Mouse (Mus musculus): ENCODE measurements around the gene Psmd5.

Gene Psmd5

DNA sequence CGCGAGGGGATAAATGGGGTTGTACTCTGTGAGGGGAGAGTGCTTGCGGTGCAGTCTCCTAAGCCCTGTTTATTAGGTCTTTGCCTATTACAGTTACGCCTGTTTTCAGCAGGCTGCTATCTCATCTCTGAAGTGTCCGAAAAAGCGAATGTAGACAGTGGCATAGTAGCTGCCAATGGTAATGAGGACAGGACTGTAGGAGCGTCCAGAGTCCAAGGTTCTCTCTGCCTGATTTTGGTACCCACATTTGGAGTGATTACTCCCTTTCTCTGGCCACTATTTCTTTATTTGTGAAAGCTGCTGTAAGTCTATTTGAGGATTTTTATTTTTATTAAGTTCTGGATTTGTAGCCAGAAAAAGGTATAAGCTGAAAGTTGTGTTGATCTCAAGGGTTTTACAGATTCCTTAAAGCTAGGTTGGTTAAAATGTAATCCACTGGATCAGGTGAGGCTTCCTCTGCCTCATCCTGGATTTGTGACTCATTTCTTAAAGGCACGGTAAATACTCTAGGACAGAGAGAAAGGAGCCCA lies at the start of gene Psmd5:
Psmd5 (minus strand) TSS at position 153 of the 530 bp plus-strand sequence.
- DNase-seq: no peak

DNA sequence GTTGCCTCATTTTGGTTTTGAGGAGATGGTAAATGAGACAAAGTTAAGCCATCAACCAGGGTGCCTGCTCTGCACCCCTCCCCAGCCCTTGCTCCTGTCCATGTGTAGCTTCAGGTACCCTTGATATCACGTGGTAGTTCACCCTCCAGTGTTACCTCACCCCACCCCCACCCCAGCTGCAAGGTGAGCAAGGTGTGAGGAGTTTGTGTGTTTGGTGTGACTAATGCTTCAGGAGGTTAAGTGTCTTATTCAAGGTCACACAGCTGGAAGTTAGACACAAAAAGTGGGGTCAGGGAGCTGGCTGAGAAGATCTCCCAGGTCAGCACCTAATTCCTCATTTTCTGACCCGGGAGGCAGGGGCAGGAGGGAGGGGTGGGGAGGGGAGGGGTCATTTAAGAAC lies 48.0 kb upstream of the Psmd5 start:
- DNase-seq: no peak

DNA sequence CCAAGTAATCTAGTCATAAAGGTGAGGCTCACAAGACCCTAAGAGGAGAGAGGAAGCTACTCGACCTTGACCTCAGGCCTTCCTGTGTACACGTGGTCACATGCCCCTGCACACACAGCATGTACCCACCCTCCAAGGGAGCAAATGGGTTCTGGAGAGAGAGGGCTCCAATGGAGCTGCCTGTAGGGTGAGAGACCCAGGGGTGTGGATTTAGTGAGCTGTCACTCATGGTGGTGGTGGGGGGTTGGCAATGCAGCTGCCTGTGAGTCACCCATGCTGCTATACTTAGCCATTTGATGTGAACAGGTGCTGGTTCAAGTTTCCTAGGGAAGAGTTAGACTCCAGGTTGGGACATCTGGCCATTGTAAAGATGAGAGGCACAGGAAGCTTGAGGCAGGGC lies 45.4 kb upstream of the Psmd5 start:
- no peak for DNase-seq

DNA sequence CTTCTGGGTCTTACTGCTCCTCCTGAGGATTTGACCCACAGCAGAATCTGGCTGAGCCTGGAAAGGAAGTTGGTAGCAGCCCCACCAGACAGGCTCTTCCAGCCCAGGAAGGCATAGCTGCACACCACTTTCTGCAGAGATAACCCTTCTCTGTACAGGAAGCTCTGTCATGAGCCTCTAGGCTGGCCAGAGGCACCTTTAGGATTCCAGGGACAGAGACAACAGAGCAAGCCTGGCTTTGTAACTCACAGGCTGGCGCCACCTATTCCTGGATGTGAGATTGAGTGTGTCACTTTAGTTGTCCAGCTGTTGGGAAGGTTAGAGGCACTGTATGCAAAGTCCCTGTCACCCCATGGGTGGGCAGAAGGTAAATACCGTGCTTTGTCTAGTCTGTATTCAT lies 40.3 kb upstream of the Psmd5 start:
- DNase-seq: no peak

DNA sequence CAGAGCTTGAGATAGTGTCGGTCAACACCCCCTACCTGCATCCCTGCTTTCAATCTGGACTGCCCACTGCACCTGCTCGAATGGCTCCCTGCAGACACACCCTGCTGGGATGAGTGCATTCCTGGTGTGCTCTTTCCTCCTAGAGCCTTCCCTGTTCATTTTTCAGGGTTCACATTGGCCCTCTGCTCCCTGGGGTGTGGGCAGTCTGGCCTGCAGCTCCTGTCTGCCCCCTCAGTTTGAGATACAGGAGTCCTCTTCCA lies 40.0 kb upstream of the Psmd5 start:
- DNase-seq: no peak

DNA sequence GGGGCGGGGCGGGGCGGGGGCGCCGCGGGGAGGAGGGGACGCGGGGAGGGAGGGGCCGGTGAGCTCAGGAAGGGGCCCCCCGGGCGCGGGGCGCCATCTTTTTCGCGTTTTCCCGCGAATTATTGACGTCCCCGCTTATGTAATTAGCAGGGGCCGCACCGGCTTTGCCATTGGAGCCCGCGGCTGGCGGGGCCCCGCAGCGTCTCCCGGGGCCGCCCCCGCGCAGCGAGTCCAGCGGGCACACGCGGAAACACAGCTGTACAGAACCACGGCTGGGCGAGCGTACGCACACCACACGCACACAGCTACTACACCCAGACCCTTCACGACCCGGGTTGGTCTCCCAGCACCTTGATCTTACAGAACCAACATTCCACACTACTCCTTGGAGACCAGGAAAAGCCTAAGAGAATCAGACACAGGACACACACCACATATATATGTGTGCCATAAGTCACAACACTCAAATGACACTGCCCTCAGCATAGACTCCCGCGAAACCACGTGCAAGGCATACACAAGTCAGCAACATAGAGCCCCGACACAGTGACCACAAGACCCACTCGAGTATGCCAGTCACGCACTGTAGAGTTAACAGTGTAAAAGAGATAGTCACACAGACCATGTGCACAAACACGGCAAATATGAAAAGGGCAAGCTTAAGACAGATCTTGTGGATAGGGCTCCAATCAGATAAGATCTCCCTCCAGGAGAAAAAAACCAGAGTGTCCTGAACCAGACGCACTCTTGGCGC lies 39.5 kb upstream of the Psmd5 start:
- no peak for DNase-seq

DNA sequence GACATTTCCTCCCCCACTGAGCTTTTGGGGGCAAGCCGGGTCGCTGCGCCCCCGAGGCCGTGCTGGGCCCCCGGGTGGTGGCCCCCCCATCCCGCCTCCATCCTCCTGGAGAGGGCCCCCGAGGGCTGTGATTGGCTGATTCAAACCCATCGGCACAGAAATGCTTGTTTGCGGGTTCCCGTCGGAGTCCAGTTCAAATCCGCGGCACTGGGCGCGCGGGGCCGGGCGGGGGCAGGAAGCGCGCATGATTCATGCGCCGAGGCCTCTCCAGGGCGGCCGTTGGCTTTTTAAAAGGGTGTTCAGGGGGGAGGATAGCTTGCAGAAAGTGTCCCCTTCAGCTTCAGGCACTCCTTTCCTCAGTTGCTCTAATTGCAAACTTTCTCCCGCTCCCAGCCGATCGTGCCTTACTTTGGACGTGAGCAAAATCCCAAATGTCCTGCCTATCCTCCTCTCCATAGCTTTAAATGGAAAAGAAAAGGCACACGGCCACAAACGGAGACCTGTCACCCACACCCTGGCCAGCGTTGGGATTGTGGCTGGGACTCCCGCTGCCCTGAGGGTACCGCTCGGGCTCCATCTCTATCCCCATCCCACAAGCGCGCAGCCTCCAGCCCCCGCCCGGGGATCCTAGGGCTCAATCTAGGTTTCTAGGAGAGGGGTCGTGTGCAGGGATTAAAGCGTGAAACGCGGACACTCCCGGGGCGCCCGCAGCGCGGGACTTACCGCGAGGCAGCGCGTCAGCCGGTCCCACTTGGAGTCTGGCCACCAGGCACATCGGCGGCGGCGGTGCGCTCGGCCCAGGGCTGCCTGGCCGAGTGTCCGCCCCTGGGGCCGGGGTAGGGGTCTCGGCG lies 38.7 kb upstream of the Psmd5 start, which contains the start of gene Phf19:
Phf19 (minus strand) TSS at position 809 of the 851 bp plus-strand sequence.
- no peak for DNase-seq

DNA sequence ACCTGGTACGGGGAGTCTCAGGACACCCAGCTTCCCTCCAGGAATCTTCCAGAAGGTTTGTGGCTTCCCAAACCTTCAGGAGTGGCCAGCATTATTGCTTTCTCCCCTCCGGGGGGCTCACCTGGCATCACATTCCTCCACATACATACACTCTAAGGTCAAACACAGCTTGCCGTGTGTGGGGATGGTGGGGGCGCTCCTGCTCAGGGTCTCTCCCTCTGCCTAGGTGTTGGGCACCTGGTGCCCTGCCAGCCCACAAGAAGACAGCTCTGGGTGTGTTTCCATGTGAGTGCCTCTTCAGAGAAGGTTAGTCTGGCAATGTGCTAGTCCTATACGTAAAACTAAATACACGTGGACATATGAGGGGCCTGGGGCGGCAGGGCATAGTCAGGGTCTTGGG lies 37.8 kb upstream of the Psmd5 start:
- DNase-seq: no peak

DNA sequence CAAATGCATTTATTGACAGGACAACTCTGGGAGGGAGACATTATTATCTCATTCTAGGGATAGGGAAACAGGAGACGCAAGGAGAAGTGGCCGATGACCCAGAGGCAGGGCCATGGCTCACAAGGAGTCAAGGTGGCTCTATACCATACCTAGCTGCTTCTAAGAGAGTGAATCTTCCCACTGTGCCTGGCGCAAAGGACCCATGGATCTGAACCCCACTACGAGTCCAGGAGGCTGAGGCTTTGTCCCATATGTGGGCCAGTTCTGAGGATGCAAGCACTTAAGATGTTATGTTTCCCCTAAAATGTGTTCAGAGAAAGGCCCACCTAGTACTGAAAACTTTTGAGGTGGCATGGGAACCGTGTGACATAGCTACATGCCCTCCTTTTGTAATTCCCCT lies 37.1 kb upstream of the Psmd5 start:
- DNase-seq: no peak

DNA sequence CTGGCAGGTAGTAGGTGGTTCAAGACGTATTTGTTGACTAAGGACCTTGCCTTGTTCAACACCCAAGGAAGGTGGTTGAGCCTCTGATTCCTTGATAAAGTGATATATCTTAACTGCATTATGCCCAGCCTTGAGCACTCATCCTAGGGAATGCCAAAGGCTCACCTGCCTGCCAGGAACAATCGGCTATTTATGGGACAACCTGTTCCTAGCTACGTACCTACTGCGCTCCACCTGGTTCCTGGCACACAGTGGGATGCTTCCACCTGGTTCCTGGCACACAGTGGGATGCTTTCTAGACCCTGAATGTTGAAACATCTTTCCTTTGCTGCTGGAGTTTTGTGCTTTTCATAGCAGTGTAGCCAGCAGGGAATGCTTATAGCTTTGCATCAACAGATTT lies 35.0 kb upstream of the Psmd5 start:
- no peak for DNase-seq

DNA sequence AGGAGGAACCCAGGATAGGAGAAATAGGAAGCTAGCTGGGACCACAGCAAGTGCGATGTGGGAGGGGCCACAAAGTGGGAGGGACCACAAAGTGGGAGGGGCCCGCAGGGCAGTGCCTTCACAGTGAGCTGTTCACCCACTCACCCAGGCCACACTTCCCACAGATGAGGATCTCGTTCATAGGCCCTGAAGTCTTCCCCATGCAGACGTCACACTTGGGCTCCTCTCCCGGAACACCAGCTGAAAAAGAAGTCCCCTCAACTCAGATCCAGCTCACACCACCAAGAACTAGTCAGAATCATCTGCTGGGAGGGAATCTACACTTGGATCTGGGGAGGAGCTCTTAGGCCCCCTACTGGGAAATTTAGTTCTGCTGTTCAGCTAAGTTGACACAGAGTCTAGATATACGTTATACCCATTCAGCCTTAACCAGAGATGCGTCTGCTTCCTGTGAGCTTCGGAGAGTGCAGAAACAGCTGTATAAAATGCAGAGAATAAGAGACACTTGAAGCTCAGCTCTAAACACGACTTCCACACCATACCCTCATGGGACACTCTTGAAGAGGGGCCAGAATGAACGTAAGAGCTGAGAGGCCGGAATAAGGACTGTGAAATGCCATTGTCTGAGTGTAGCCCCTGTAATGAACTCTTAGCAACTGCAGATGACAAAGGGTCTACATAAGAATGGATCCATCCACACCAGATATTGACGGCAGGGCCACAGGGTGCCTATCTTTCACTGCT lies 32.3 kb upstream of the Psmd5 start:
- no peak for DNase-seq

DNA sequence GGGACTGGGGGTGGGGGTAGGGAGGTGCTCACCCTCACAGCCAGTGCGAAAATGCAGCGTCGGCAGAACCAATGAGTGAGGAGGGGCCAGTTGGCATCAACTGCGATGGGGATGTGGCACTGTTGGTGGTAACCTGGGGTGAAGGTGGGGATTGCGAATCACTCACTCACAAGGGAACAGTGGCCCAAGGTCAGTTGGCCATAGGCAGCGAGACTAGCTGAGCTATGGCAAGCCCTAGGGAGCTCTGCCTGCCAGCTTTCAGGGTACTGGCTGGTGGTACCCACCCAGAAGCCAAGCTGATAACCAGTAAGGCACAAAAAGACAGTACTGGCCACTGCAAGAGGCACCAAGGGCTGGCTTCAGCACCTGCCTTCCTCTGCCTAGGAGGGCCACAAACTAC lies 31.7 kb upstream of the Psmd5 start:
- DNase-seq: no peak

DNA sequence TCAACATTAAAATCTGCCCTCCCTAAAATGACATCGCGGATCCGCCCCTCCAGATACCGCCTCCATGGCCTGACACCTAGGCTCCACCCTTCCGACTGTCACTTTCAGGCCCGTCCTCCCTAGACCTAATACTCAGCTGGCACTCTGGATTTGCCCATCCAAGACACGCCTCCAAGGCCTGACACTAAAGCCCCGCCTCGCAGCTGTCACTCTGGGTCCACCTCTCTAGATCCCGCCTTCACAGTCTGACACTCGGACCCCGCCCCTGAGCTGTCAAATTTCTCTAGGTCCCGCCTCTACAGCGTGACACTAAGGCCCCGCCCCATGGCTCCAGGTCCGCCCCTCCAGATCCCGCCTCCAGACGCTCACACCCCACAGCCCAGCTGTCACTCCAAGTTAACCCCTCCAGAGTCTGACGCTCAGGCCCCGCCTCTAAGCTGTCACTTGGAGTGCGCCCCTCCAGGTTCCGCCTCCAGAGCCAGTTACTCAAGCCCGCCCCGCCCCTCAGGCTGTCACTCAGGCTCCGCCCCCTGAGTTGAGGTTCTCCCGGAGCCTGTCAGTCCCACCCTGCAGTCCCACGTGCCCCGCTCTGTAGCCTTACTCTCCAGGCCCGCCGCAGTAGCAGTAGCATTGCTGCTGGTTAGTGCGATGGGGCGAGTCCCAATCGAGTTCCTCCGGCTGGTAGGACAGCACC lies 30.2 kb upstream of the Psmd5 start:
- DNase-seq: peak; percentile 98

DNA sequence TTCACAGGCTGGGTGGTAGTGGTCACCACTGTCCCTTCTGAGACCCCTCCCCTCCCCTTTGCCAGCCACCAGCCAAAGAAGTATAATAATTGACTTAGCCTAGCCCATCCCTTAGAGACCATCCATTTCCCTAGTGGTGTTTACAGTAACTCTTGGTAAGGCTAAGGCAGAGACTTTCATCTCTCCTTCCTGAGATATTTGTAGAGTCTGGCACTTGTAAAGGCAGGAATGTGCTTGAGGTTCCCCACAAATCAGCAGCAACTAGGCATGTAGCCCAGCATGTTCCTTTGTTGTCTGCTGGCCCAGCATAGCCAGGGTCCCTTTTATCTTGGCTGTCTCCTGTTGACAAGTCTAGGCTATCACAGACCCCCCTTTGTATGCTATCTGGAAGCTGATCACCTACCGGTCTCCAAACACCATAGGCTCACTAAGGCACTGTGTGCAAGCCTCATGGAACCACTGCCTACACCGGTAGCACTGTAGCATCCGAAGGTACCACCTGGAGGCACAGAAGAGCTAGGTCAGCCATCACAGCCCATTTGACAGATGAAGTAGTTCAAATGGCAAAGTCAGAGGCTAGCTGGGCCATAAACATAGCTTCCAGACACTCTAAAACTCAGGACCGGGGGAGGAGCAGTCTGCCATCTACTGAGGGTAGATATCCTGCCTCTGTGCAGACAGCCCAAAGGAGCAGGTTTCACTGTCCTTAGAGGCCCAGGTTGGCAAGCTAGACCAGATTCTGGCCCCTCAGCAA lies 29.1 kb upstream of the Psmd5 start:
- no peak for DNase-seq

DNA sequence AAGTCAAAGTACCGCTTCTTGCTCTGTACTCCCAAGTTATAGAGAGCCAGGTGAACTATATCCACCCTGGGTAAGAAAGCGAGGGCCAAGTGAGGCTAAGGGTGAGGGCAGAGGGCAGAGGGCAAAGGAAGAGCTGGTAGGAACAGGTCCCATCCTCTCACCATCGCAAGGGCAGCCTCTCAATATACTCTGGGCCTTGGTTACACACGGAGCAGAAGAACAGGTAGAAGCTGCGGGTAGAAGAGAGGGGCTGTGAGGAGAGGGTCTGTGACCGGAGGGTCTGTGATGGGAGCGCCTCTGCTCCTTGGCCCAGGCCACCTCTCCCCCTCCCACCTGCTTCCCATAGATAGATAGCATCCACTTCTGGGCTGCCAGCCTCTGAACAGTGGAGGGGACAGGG lies 28.4 kb upstream of the Psmd5 start:
- no peak for DNase-seq

DNA sequence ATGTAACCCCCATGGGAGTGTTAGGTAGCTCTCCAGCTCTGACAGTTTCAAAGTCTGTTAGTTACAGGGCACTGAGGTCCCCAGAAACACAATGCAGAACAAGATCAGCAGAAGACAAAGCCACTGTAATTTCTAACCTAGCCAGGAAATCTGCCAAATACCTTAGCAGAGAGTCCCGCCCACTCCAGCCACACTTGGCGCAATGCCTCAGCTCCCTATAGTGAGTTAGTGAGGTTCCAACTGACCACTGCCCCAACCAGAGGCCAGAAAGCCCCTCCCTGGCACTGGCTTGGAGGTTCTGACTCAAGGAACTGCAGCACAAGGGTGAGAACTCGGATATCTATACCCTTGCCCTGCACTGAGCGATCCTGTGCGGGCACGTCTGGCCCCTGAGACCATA lies 28.0 kb upstream of the Psmd5 start:
- no peak for DNase-seq

DNA sequence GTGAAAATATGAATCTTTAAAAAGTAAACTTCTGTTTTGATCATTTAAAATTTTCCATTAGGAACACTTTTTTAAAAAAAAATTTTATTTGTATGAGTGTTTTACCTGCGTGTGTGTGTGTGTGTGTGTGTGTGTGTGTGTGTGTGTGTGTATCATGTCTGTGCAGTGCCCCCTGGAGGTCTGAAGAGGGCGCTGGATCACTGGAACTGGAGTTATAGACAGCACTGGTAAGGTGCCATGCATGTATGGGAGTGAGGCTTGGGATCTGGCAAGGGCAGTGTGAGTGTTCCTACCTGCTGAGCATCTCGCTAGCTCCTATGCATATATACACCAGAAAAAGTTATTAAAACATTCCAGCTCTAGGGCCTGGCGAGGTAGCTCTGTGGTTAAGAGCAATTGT lies 27.0 kb upstream of the Psmd5 start:
- no peak for DNase-seq

DNA sequence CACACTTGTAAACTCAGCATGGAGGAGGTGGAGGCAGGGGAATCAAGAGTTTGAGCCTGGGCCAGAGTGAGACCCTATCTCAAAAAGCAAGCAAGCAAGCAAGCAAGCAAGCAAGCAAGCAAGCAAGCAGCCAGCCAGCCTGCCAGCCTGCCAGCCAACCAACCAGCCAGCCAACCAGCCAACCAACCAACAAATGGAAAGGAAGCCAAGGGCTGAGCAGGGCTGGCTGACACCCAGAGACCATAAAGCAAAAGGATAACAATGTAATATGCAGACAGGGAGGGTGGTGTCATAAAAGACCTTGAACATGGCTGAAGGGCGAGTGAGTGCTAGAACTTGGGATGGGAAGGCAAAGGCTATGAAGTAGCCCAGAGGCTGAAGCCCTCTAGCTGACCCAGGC lies 25.6 kb upstream of the Psmd5 start:
- DNase-seq: no peak

DNA sequence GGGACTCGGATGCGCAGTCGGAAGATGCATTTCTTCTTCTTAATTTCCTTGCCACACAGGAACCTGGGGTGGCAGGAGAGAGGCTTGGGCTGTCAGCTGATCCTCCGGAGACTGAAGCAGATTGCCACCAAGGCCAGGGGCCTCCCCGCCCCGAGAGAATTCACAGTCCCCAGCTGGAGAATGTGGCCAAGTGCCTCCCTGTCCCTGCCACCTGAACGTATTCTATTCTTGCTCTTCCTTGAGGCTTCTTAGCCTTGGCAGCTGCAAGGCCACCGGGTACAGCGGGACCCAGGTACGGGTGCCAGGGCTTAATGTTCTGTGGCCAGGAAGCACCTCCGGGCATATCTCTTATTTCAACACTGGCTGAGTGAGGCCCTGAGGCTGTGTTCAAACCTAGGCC lies 24.9 kb upstream of the Psmd5 start:
- no peak for DNase-seq

DNA sequence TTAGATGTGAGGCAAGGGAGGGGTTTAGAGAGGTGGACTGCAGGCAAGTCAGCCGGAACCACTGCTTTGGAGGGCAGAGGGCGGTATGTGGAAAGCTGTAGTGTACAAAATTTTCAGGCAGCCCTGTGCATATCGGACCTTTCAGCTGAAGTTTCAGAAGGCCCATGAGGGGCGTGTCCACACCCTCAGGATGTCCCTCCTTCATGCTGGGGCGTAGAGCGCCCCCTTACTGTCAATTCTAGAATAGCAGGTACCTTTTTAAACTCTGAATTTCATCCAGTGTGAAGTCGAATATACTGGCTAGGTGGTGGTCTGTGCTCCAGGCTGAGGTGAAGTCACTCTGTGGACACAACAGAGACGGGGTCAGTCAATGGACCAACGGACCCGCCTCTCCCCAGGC lies 23.1 kb upstream of the Psmd5 start:
- no peak for DNase-seq

DNA sequence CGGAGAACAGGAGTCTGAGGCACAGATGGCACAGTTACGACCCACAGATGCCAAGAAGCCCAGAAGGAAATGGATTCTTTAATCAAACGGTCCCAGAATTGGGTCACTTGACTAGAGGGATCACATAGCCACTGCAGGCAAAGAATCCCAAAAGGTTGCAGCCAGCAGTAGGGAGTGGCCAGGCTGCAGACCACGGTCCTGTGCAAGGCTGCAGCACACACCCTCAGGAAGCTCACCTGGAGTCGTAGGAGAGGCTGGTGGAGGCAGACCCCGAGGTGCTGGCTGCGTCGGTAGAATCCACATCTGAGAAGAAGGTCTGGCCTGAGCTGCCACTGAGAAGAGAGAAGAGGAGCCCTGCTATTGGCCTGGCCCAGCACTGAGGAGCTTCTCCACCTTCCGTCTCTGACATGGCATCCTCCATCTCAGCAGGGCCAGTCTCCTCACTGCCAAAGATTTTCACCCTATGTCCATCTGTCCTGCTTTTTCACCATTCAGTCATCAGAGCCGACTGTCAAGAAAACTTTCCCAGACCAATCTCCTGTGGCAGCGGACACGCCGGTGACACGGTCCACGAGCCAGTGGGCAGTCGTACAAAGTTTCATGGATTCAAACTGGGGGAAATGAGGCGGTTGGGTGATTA lies 22.2 kb upstream of the Psmd5 start:
- no peak for DNase-seq

Data from cerebellum, adult 11 months (tissue).